22 mouse cellular contexts compared by ENCODE assay signal in genomic region chrX:136051219-136051618, GRCm38 (mm10). TPM values are rescaled to one million over a fixed set of nuclear protein-coding genes. Genes with fewer than 3 reads are reported as not detected.
"Had no signal": no experiment of that assay in that cellular context is flagged by ENCODE, and none has a peak within 500 bp of the region (broad histone marks: within the 10 kb centered on the region; RNA-seq: fewer than 3 reads in every experiment).

No protein-coding gene starts in this region.

- H3K4me1 ChIP-seq: liver, embryonic 13.5 days; liver, embryonic 15.5 days; lung, embryonic 15.5 days; midbrain, embryonic 10.5 days; midbrain, embryonic 12.5 days; neural tube, embryonic 13.5 days; neural tube, embryonic 15.5 days; stomach, embryonic 15.5 days had no signal

- ATAC-seq: liver, postnatal 0 days; midbrain, embryonic 16.5 days had no signal

- H3K9me3 ChIP-seq: liver, embryonic 13.5 days; liver, embryonic 15.5 days; lung, embryonic 15.5 days; midbrain, embryonic 10.5 days; midbrain, embryonic 12.5 days; neural tube, embryonic 13.5 days; neural tube, embryonic 15.5 days; stomach, embryonic 15.5 days had no signal

- H3K27ac ChIP-seq: liver, embryonic 13.5 days; liver, embryonic 15.5 days; lung, embryonic 15.5 days; midbrain, embryonic 10.5 days; midbrain, embryonic 12.5 days; neural tube, embryonic 13.5 days; neural tube, embryonic 15.5 days; stomach, embryonic 15.5 days; stomach, postnatal 0 days had no signal

- H3K27me3 ChIP-seq: liver, embryonic 13.5 days; liver, embryonic 15.5 days; lung, embryonic 15.5 days; midbrain, embryonic 12.5 days; neural tube, embryonic 13.5 days; stomach, embryonic 15.5 days had no signal

- H3K4me2 ChIP-seq: liver, embryonic 11.5 days; liver, embryonic 13.5 days; liver, embryonic 15.5 days; lung, embryonic 15.5 days; midbrain, embryonic 12.5 days; neural tube, embryonic 13.5 days; neural tube, embryonic 15.5 days; stomach, embryonic 15.5 days had no signal

- DNase-seq: liver; liver, embryonic 13.5 days; liver, postnatal 0 days; midbrain, embryonic 14.5 days; right cerebral cortex, postnatal 14 days; thymus, adult 2 months; thymus, postnatal 25 days; thymus, postnatal 4 days had no signal

- H3K9ac ChIP-seq: liver, embryonic 13.5 days; liver, embryonic 15.5 days; liver, postnatal 0 days; lung, embryonic 15.5 days; midbrain, embryonic 12.5 days; neural tube, embryonic 13.5 days; neural tube, embryonic 15.5 days; stomach, embryonic 15.5 days had no signal

- H3K4me3 ChIP-seq: liver, embryonic 13.5 days; liver, embryonic 15.5 days; lung, embryonic 15.5 days; midbrain, embryonic 10.5 days; midbrain, embryonic 12.5 days; myocyte; neural tube, embryonic 13.5 days; neural tube, embryonic 15.5 days; stomach, embryonic 15.5 days had no signal

- H3K36me3 ChIP-seq: liver, embryonic 13.5 days; liver, embryonic 15.5 days; lung, embryonic 15.5 days; midbrain, embryonic 10.5 days; midbrain, embryonic 12.5 days; neural tube, embryonic 13.5 days; neural tube, embryonic 15.5 days; stomach, embryonic 15.5 days had no signal

RNA-seq across cellular contexts. Expression of gene Bex2, which starts 16.8 kb away (rescaled TPM):
- total RNA-seq: megakaryocyte, adult 5-6 weeks; megakaryocyte-erythroid progenitor cell, adult 5-6 weeks had no signal

RNA-seq across cellular contexts. Expression of gene Arxes1, which starts 18.1 kb away (rescaled TPM):
- total RNA-seq: megakaryocyte, adult 5-6 weeks; megakaryocyte-erythroid progenitor cell, adult 5-6 weeks had no signal
- polyA plus RNA-seq: myocyte had no signal

RNA-seq across cellular contexts. Expression of gene Nxf3, which starts 33.8 kb away (rescaled TPM):
- total RNA-seq: megakaryocyte, adult 5-6 weeks; megakaryocyte-erythroid progenitor cell, adult 5-6 weeks had no signal
- polyA plus RNA-seq: midbrain, embryonic 10.5 days; midbrain, embryonic 12.5 days; midbrain, embryonic 14.5 days; midbrain, embryonic 16.5 days; neural tube, embryonic 11.5 days; neural tube, embryonic 13.5 days; neural tube, embryonic 15.5 days; stomach, embryonic 15.5 days; stomach, postnatal 0 days had no signal

RNA-seq across cellular contexts. Expression of gene Arxes2, which starts 57.6 kb away (rescaled TPM):
- total RNA-seq: megakaryocyte, adult 5-6 weeks had no signal
